Mouse (Mus musculus): Measurements from ENCODE around the gene Col8a1.
A peak's percentile ranks its signal among the peaks of the same experiment; 100 is the strongest.

Col8a1 gene

GRCm38 (mm10) chr16:57754526-57755125, at the start of gene Col8a1:
Gene Col8a1 (minus strand): TSS chr16:57754737.
- DNase-seq (ENCODE audit: low read depth, low spot score), result peak; percentile 21

DNA sequence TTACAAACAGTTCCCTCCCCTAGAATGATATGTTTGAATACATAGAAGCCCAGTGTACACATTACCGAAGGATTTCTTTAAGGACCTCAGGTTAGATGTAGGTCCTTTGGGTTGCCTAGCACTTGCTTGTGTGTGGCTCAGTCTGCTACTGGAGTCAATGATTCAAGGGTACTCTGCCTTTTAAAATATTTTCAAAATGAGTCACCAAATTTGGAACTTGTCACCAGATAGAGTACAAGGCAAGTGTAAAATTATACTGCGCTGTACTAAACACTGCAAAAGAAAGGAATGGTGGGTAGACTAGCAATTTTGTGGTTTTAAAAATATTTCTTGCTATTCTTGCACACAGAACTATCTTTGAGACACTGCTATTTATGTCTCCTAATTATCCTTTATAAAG, 47.3 kb upstream of the Col8a1 start:
- no peak for DNase-seq (ENCODE audit: low read depth, low spot score)

GRCm38 (mm10) chr16:57796321-57796720, 41.8 kb upstream of the Col8a1 start:
- no peak for DNase-seq (ENCODE audit: low read depth, low spot score)

DNA sequence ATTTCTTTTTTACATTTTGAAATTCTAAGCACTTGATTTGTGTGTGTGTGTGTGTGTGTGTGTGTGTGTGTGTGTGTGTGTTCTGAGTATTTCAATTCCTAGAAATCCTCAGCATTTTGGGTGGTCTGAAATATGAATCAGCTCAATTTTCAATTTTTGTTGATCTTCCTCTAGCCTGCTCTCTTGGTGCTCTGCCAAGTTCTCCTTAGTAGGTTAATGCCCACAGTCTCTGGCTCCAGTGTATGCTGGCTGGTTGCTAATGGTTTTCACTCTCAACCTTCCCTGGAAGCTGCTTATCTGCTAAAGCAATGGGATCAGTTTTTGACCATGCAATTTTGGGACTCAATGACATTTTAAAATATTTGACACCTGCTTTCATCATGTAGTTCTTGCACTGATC, 24.5 kb upstream of the Col8a1 start:
- no peak for DNase-seq (ENCODE audit: low read depth, low spot score)

GRCm38 (mm10) chr16:57765615-57766014, 11.1 kb upstream of the Col8a1 start:
- no peak for DNase-seq (ENCODE audit: low read depth, low spot score)

- no peak for DNase-seq (ENCODE audit: low read depth, low spot score)
These were observed 5.3 kb upstream of the Col8a1 start for GRCm38 (mm10) chr16:57759862-57760261.

DNA sequence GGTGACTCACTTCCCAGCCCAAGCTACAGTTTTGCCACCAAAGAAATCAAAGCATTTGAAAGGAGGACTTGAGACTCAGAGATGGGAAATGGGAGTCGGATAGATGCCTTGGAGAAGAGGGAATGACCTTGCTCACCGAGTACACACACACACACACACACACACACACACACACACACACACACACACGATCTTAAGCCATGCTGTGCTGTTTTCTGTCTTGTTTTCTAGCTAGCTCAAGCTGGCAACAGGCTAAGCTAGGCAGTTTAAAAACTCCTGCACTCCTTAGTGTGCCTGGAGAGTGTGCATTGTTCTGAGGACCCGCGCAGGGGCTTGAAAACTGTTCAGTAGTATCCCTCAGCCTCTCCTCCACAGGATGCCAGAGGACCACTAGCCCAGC, 1.2 kb upstream of the Col8a1 start:
- no peak for DNase-seq (ENCODE audit: low read depth, low spot score)

DNA sequence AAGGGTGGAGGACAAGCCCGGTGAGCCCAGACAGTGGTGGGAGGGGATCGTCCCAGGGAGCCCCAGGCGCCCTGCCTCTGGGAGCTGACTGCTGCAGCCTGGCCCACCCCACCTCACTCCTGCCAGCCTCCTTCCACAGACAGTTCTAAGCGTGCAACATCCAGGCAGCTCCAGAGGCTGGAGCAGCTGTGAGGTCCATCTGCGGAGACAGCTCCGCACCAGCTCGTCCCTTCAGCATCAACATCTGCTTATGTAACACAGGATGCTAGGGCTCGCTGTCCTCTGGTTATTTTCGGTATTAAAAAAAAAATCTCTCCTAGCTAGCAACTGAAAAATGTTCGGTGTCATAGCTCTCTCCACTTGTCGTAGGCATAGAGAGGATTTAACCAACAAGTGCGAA, 704 bp upstream of the Col8a1 start:
- no peak for DNase-seq (ENCODE audit: low read depth, low spot score)

DNA sequence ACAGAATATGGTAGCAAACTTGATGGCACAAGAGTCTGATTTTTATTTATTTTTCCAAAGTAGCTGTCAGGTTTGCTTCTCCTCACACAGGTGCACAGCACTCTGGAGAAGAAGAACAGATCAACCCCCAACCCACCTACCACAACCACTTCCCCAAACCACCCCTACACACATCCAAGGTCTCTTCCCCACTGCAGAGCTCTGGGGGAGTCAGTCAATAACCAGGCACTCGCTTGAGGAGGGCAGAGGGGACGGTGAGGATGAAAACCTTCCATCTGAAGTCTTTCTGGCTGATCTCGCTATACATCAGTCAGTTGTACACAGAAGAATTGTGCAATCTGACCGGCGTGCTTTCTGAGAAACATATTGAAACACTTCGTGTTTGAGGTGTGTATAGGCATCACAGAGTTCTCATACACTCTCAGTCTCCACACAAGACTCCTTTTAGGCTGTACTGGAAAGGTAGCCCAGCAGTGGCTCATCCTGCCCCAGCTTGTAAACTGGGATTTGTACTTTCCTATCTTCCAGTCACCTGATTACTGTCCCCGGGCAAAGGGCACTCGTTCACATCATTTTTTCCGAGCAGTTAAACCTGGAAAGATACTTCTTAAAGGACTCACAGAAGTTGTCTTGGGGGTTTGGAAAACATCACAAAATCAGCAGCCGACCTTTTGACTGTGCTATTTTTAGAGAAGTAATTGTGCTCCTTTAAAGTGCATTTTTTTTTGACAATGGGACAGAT, 827 bp downstream of the Col8a1 start:
- DNase-seq (ENCODE audit: low read depth, low spot score), result no peak

DNA sequence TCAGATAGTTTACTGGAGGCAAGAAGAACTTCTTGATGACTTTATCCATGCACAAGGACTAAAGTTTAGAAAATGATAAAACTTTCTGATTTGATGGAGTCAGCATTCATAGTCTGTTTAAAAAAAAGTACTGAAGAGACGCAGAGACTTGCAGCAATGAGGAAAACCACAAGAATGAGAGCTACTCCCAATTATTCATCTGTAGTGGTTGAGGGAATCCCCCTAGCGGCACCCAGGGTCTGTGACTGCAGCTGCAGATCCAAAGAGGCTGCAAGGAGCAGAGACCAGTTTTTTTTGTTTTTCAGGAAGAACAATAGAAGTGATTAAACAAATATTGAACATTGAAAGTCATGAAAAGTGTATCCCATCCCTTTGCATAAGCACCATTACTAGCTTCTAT, 4.0 kb downstream of the Col8a1 start:
- peak; percentile 3 for DNase-seq (ENCODE audit: low read depth, low spot score)

DNA sequence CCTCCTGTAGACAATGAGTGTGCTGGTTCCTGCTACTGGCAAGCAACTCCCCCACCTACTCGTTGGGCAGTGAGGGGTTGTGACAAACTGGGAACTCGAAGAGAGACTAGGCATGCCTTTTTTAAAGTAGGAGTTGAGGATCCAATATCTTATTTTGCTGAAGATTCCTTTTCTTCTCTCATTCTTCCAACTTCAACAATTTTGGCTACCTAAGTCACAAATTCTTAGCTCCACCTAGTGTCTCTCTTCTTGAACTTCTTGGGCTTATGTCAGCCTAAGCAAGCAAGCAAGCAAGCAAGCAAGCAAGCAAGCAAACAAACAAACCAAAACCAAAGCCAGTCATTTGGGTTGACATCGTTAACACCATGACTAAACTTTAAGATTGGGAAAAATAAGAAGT, 6.4 kb downstream of the Col8a1 start:
- no peak for DNase-seq (ENCODE audit: low read depth, low spot score)

GRCm38 (mm10) chr16:57747357-57748056, 7.0 kb downstream of the Col8a1 start:
- DNase-seq (ENCODE audit: low read depth, low spot score), result no peak

DNA sequence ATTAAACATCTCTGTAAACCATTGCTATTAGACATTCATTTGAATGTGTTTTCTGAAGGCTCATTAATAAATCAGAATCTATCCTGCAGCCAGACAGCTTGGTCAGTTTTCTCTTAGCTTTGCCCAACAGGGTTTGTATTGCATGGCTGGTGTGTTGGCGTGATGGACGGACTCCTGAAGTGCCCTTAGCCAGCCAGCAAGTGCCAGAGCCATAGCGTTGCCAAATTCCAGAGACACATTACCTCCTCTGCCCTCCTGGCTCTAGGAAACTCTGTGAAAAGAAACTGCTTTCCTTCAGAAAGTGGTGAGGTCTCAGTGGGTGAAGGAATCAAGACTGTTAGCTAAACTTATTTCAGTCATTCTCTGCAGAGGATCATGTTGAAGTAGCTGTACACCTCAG, 14.4 kb downstream of the Col8a1 start:
- DNase-seq (ENCODE audit: low read depth, low spot score), result no peak

DNA sequence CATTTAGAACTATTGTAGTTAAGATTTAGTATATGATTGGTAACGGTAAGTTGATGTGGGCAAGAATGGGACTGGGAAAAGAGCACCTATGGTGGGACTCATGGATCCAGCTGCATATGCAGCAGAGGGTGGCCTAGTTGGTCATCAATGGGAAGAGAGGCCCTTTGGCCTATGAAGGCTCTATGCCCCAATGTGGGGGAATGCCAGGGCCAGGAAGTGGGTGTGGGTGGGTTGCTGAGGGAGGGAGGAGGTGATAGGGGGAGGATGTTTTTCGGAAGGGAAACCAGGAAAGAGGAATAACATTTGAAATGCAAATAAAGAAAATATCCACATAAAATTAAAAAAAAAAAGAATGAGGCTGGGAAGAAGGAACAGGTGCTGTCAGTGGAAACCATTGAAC, 19.6 kb downstream of the Col8a1 start:
- no peak for DNase-seq (ENCODE audit: low read depth, low spot score)

GRCm38 (mm10) chr16:57733545-57733944, 21.0 kb downstream of the Col8a1 start:
- no peak for DNase-seq (ENCODE audit: low read depth, low spot score)

DNA sequence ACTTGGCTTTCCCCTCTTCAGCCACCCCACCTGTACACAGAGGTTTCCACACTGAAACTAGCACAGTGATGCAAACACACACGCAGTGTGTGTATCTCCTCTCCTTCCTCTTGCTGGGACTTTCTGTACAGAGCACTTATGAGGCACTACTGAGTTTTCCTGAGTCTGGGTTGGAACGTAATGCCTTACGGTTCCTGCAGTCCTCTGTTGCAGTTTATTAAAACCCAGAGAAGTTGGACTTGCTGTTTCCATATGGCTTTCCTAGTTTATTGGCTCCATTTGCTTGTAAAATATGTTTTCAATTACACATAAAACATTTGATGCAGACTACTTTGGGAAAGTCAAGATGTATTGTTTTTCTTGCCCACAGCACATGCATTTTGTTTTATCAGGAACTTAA, 21.4 kb downstream of the Col8a1 start:
- DNase-seq (ENCODE audit: low read depth, low spot score), result no peak

GRCm38 (mm10) chr16:57724978-57725377, 29.6 kb downstream of the Col8a1 start:
- no peak for DNase-seq (ENCODE audit: low read depth, low spot score)

DNA sequence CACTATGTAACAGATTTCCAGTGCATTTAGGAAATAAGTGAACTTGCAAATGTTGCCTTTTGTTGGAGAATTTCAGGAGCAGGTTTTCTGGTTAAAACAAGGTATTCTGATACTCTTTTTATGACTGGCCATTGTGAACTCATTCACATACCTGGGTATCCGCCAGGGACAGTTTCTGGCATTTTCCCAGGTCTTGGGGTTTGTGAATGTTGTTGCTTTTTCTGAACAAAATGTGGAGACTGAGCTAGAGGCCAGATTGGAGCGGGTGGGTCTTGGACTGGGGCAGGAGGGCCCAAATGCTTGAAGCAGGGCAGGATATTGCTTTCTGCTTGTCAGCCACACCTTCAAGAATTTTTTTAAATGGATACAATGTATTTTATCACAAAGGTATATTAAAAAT, 35.6 kb downstream of the Col8a1 start:
- no peak for DNase-seq (ENCODE audit: low read depth, low spot score)

- no peak for DNase-seq (ENCODE audit: low read depth, low spot score)
These were observed 55.8 kb downstream of the Col8a1 start for GRCm38 (mm10) chr16:57698733-57699132.

- DNase-seq (ENCODE audit: low read depth, low spot score), result no peak
These were observed 59.8 kb downstream of the Col8a1 start for GRCm38 (mm10) chr16:57694694-57695093.

DNA sequence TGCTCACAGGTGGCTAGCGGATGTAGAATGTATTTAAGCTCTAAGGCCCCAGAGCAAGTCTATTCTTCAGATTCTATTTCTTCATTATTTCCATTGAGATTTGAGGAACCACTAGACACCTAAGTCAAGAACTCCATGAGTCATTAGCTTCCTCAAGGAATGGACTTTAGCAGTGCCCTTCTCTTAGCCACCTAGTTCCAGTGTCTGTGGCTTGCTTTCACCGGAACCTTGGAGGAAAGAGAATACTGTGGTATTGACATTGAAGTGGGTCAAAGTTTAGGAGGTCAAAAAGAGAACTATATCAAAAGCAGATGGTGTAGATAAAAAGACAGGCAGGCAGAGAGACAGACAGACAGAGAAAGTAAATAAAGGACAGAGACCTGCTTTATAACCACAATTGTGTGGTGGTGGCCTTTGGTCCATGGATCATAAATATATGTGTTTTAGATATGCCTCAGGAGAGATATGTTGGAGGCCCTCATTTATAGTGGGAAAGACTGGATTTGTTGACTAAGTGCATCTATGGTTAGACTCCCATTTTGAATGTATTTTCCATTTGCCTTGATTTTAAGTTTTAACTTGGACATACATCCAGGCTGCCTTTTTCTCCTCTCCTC, 60.5 kb downstream of the Col8a1 start:
- no peak for DNase-seq (ENCODE audit: low read depth, low spot score)

DNA sequence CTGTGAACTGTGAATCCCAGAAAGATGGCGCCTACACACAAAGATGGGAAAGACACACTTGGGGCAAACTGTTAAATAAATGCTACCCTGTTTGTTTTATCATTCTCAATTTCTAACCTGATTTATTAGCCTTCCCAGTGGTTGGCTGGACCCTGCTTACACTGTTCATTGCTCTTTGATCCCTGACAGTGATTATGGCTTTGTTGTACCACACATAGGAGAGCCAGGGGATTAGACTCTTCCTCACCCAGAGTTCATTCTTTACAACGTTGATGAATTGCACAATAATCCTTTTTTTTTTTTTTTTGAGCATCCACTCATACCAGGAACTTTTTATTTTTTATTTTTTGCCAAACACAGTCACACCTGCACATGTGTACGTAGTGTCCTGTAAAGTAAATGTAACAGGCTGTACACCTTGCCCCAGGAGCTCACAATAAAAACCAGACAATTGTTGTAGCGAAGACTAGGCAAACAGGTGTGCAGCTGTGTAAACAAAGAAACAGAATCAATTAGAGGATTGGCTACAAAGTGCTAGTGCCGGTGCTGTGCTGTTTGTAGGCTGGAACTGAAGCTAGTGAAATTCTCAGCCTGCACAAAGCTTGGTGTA, 68.6 kb downstream of the Col8a1 start:
- peak; percentile 1 for DNase-seq (ENCODE audit: low read depth, low spot score)
